Mouse (Mus musculus) lung, postnatal 0 days (tissue): Measurements from ENCODE around the gene Th. TPM values are rescaled to one million over a fixed set of nuclear protein-coding genes. Genes with fewer than 3 reads are reported as not detected.
A peak's percentile ranks its signal among the peaks of the same experiment; 100 is the strongest.

ENCODE experiments used
- ATAC-seq: fragments of 200-750 bp; cut with Nextera tagmentation; 2 replicates; pipeline ENCODE4 v1.8.0; 2017; ENCODE audit warnings: moderate library complexity
- DNase-seq: peaks from one replicate; pipeline ENCODE4 v3.0.0-alpha.2; 2016; ENCODE audit warnings: low spot score
- H3K27ac ChIP-seq: fragments of 300-500 bp; sonication (generic); 2 replicates; pipeline ENCODE4 v1.5.1; 2014; ENCODE audit warnings: antibody characterized with exemption, mild to moderate bottlenecking, low read length, mixed read lengths
- H3K27me3 ChIP-seq: fragments of 300-500 bp; sonication (generic); replicated peaks from 2 replicates; pipeline ENCODE4 v1.6.1; 2014; ENCODE audit warnings: low read length, mixed read lengths; ENCODE audit not compliant: insufficient read depth
- H3K36me3 ChIP-seq: fragments of 300-500 bp; sonication (generic); 2 replicates; pipeline ENCODE4 v1.6.1; 2014; ENCODE audit warnings: low read length, mixed read lengths; ENCODE audit not compliant: insufficient read depth
- H3K4me1 ChIP-seq: fragments of 300-500 bp; sonication (generic); 2 replicates; pipeline ENCODE4 v1.6.1; 2014; ENCODE audit warnings: antibody characterized with exemption, low read depth, low read length, mixed read lengths; ENCODE audit not compliant: insufficient read depth
- H3K4me2 ChIP-seq: fragments of 300-500 bp; sonication (generic); replicated peaks from 2 replicates; pipeline ENCODE4 v1.6.1; 2014; ENCODE audit warnings: low read depth, mild to moderate bottlenecking, low read length, moderate library complexity, mixed read lengths
- H3K4me3 ChIP-seq: fragments of 300-500 bp; sonication (generic); 2 replicates; pipeline ENCODE4 v1.5.1; 2014; ENCODE audit warnings: low read depth, low read length
- H3K9ac ChIP-seq: fragments of 300-500 bp; sonication (generic); replicated peaks from 2 replicates; pipeline ENCODE4 v1.6.1; 2014; ENCODE audit warnings: low read depth, mild to moderate bottlenecking
- H3K9me3 ChIP-seq: fragments of 300-500 bp; sonication (generic); 2 replicates; pipeline ENCODE4 v1.6.1; 2016; ENCODE audit warnings: low read length, mixed read lengths
- CTCF ChIP-seq: IDR thresholded peaks from 2 replicates; pipeline ENCODE4 v1.5.1; 2016; ENCODE audit warnings: antibody characterized with exemption, mild to moderate bottlenecking
- EP300 ChIP-seq: IDR thresholded peaks from 2 replicates; pipeline ENCODE4 v1.6.1; 2016; ENCODE audit warnings: antibody characterized with exemption, mild to moderate bottlenecking, control low read depth
- WGBS: fragments of 180-500 bp; shearing (Covaris S2); extraction: QIAGEN DNeasy Blood & Tissue Kit; methylation state at CpG from one replicate; pipeline ENCODE4 v1.1.7; 2014; 5-methylcytosine and 5-hydroxymethylcytosine counted together
- polyA plus RNA-seq: library from polyadenylated mRNA; unstranded; fragments of >200 nt; fragmentation: Nextera tagmentation; extraction: Ambion mirVana; gene quantifications from 2 replicates; pipeline ENCODE4 v1.2.1, GENCODE M21; 2015

Gene Th
- polyA plus RNA-seq, 1 experiment from 2014 or later: 0.08 TPM

GRCm38 (mm10) chr7:142895223-142895840 lies 35.6 kb downstream of the Th start:
- no peak overlapping the region for H3K4me2 ChIP-seq
- ATAC-seq: no peak
- no peak overlapping the region for H3K27ac ChIP-seq
- TF ChIP-seq CTCF (no peak), EP300 (no peak)
- H3K9ac ChIP-seq: no peak overlapping the region
- DNase-seq: no peak
- no peak overlapping the region for H3K4me3 ChIP-seq
- H3K4me1 ChIP-seq: no peaks in the 10 kb centered on the region
- no peaks in the 10 kb centered on the region for H3K27me3 ChIP-seq
- no peaks in the 10 kb centered on the region for H3K36me3 ChIP-seq
- H3K9me3 ChIP-seq: no peaks in the 10 kb centered on the region
- 65% methylated on average over 18 of the region's 18 CpGs for WGBS

GRCm38 (mm10) chr7:142894669-142895068 lies 36.3 kb downstream of the Th start:
- TF ChIP-seq EP300: no peak
- TF ChIP-seq CTCF: peak; percentile 98
- Histone ChIP-seq H3K27me3 (no peaks in the 10 kb centered on the region), H3K36me3 (no peaks in the 10 kb centered on the region), H3K4me2 (no peak overlapping the region), H3K4me1 (no peaks in the 10 kb centered on the region), H3K4me3 (no peak overlapping the region), H3K9ac (no peak overlapping the region), H3K9me3 (no peaks in the 10 kb centered on the region), H3K27ac (no peak overlapping the region)
- ATAC-seq (peak; percentile 50; the same call in 1 of the 2 replicates), DNase-seq (peak; percentile 84)
- WGBS: 3% methylated on average over 3 of the region's 3 CpGs

DNA sequence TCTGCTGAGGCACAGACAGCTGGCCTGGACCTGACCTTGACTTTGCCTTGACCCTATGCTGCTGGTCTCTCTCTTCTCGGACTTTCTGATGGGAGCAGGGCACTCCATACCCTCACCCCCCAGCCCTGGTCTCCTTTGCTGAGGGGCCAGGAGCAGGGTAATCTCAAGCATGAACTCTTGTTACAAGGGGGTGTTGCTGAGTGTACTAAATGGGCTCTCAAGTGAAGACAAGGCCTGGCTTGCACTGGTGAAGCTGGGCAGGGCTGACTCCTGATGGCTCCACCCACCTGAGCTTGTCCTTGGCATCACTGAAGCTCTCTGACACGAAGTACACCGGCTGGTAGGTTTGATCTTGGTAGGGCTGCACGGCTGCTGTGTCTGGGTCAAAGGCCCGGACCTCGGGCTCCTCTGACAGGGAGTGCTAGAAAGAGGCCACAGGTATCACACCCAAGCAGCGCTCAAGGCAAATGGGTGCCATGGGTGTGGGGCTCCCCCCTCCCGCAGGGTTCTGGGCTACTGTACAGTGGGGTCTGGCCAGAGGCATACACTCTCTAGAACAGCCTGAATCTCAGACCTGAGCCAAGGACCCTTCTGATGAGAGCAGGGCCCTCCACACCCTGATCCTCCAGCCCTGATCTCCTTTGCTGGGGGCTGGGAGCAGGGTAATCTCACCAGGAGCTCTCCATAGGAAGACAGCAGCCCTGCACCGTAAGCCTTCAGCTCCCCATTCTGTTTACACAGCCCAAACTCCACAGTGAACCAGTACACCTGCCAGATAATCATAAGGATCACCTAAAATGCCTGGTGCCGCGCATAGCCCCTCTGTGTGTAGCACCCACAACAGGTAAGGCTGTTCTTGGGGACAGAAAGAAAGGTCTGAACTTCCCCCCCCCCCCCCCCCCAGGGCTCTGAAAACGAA lies 36.9 kb downstream of the Th start:
- DNase-seq (peak; percentile 19), ATAC-seq (peak; percentile 46; the same call in 1 of the 2 replicates)
- H3K4me2 ChIP-seq: no peak overlapping the region
- H3K27me3 ChIP-seq: no peaks in the 10 kb centered on the region
- H3K4me3 ChIP-seq: no peak overlapping the region
- H3K9me3 ChIP-seq: no peaks in the 10 kb centered on the region
- H3K36me3 ChIP-seq: no peaks in the 10 kb centered on the region
- H3K9ac ChIP-seq: no peak overlapping the region
- TF ChIP-seq EP300 (no peak), CTCF (no peak)
- 52% methylated on average over 12 of the region's 12 CpGs for WGBS
- H3K27ac ChIP-seq: no peak overlapping the region
- no peaks in the 10 kb centered on the region for H3K4me1 ChIP-seq

DNA sequence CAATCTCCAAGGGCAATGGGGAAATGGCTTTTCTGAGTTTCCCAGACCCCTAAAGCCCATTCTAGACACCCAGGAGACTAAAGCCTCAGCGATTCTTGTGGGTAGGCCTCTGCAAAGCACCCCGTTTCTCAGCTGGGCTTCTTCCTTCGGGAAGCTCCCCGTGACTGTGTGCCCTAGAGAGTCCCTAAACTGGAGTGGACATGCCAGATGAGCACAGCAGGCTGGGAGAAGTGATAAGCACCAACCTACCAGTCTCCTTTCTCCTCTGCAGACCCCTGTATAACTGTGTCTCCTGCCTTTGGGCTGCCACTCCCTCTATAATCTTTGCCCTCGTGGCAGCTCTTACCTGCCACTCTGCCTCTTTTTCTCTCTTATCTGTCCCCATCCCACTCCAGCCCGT lies 37.6 kb downstream of the Th start:
- no peak overlapping the region for H3K4me2 ChIP-seq
- no peaks in the 10 kb centered on the region for H3K9me3 ChIP-seq
- H3K9ac ChIP-seq: no peak overlapping the region
- TF ChIP-seq EP300: no peak
- no peak for TF ChIP-seq CTCF
- H3K36me3 ChIP-seq: no peaks in the 10 kb centered on the region
- no peak overlapping the region for H3K4me3 ChIP-seq
- no peak overlapping the region for H3K27ac ChIP-seq
- 63% methylated on average over 6 of the region's 6 CpGs for WGBS
- no peak for DNase-seq
- no peaks in the 10 kb centered on the region for H3K27me3 ChIP-seq
- ATAC-seq: no peak
- H3K4me1 ChIP-seq: no peaks in the 10 kb centered on the region

DNA sequence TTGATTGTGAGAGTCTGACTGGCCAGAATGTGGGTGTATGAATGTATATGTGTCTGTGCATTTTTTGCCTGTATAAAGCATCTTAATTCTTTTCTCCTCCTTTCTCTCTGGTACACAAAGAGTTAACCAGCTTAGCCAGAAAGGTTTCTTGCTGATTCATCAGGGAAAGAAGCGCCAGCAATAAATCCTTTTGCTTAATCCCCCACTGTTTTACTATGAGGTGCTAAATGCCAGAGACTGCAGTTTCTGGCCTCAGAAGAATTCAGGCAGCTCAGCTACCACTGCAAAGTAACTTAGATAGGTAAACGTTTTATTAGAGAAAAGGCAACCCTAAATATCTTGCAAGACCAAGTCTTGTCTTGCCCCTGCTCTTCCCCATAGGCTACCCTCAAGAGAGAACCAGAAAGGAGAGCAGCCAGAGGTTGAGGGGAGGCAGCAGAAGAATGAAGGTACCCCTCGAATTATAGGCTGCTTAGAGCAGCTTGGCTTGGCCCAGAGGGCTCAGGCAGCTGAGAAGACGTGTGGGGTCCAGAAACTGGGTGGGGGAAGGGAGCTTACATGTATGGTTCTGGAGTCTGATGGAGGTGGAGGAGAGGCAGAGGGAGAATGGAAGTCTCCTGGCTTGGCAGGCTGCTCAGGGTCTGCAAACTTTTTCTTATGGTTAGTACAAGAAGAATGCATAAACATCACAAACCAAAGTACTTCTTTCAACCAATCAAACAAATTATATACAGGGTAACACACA lies 61.3 kb downstream of the Th start:
- TF ChIP-seq EP300 (no peak), CTCF (no peak)
- Histone ChIP-seq H3K4me1 (no peaks in the 10 kb centered on the region), H3K27me3 (no peaks in the 10 kb centered on the region), H3K9me3 (no peaks in the 10 kb centered on the region), H3K36me3 (no peaks in the 10 kb centered on the region), H3K27ac (no peak overlapping the region), H3K4me2 (no peak overlapping the region), H3K9ac (no peak overlapping the region), H3K4me3 (no peak overlapping the region)
- WGBS: 2% methylated on average over 4 of the region's 4 CpGs
- DNase-seq (no peak), ATAC-seq (no peak)

DNA sequence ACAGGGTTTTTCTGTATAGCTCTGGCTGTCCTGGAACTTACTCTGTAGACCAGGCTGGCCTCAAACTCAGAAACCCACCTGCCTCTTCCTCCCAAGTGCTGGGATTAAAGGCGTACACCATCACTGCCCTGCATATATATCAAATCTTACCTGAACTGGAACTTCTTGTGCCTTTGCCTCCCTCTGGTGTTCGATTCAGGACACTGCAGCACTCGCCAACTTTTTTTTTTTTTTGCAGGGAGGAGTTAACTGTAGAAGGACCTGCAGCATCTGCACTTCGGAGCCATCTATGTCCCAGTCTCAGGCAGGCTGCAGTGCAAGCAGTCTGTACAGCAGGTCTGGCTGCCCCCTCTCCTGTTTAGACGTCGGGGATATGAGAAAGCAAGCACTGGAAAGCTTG lies 80.2 kb downstream of the Th start:
- Histone ChIP-seq H3K9me3 (no peaks in the 10 kb centered on the region), H3K4me2 (no peak overlapping the region), H3K27me3 (no peaks in the 10 kb centered on the region), H3K27ac (no peak overlapping the region), H3K4me3 (no peak overlapping the region), H3K4me1 (no peaks in the 10 kb centered on the region), H3K36me3 (no peaks in the 10 kb centered on the region), H3K9ac (no peak overlapping the region)
- TF ChIP-seq EP300 (no peak), CTCF (peak; percentile 75)
- peak; percentile 47 for DNase-seq
- WGBS: 13% methylated on average over 6 of the region's 6 CpGs
- ATAC-seq: no peak

Other genes with a start within 250 kb of the Th start
- not detected in 2 replicates for gene Ins2, start 187.7 kb downstream of the Th start, polyA plus RNA-seq
- gene Ascl2, start 38.1 kb upstream of the Th start, polyA plus RNA-seq: 0.90 and 1.3 TPM in 2 replicates
- 6.1 and 7.8 TPM in 2 replicates for gene Tspan32, start 73.9 kb upstream of the Th start, polyA plus RNA-seq
- gene Cd81, start 121.6 kb upstream of the Th start, polyA plus RNA-seq: 724 and 747 TPM in 2 replicates
- 52.3 and 54.5 TPM in 2 replicates for gene Tssc4, start 138.1 kb upstream of the Th start, polyA plus RNA-seq
- gene Trpm5, start 163.5 kb upstream of the Th start, polyA plus RNA-seq: 0.65 and 0.72 TPM in 2 replicates
- 11.8 and 13.0 TPM in 2 replicates for gene Kcnq1, start 175.2 kb upstream of the Th start, polyA plus RNA-seq